Mouse (Mus musculus) testis, adult 2 months (tissue): ENCODE results near the gene Wdr78.

Source experiments
- CTCF ChIP-seq: fragments of 200-500 bp; IDR thresholded peaks from 2 replicates; pipeline ENCODE4 v1.5.1; 2012; ENCODE audit warnings: low read depth, mild to moderate bottlenecking, inconsistent platforms, low read length, moderate library complexity; ENCODE audit not compliant: control insufficient read depth, insufficient read depth, insufficient replicate concordance
- POLR2A ChIP-seq: fragments of 200-500 bp; IDR thresholded peaks from 2 replicates; pipeline ENCODE4 v1.6.1; 2012; ENCODE audit warnings: low read depth, mild to moderate bottlenecking, inconsistent platforms, low read length, moderate library complexity; ENCODE audit not compliant: control insufficient read depth

- TF ChIP-seq CTCF (no peak), POLR2A (no peak)
These were observed 100.9 kb downstream of the Wdr78 start for GRCm38 (mm10) chr4:103013490-103013889.
